Mouse (Mus musculus): Measurements from ENCODE around the gene Dnajb13.

Gene Dnajb13

GRCm38 (mm10) chr7:100459862-100460261 lies 54.9 kb downstream of the Dnajb13 start:
- DNase-seq (ENCODE audit: low read depth) = no peak

DNA sequence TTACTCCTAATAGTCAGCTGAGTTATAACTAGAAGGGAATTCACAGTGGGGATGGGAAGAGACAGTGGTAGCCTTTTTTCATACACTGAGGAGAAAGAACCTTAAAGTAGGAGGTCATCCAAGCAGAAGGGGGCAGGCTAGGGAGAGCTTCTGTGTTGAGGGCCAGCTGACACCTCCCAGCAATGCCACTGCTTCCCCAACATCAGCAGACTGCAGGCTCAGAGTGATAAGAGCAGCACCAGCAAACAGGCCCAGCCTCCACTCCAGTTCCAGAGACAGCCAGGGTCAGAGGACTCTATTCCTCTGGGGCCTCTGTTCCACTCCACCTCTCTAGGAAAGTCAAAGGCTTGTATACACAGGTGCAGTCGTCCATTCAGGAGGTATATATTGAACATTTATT lies 56.6 kb downstream of the Dnajb13 start:
- no peak for DNase-seq (ENCODE audit: low read depth)

All from naive thymus-derived CD4-positive, alpha-beta T cell, adult 2 months (primary cell).